Mouse (Mus musculus): Measurements from ENCODE around the gene Prmt9. TPM values are rescaled to one million over a fixed set of nuclear protein-coding genes. Genes with fewer than 3 reads are reported as not detected.

Prmt9 gene
- polyA plus RNA-seq, 1 experiment: 4.4 TPM

DNA sequence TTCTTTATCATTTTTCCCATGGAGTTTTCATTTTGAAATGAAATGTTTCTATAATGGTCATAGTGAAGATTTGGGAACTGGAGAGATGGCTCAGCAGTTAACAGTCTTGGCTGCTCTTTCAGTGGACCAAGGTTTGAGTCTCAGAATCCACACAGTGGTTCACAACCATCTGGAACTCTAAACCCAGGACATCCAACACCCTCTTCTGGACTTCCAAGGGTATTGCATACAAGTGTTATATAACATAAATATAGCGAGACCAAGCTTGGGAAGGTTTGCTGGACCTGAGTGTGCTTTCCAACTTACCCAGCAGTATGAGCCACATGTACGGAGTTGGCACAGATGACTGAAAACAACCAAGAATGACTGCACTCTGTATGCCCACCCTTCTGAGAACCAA is 24.3 kb upstream of the Prmt9 start:
- DNase-seq (ENCODE audit: low read depth, low spot score): no peak
- WGBS: 90% methylated on average over 2 of the region's 2 CpGs

DNA sequence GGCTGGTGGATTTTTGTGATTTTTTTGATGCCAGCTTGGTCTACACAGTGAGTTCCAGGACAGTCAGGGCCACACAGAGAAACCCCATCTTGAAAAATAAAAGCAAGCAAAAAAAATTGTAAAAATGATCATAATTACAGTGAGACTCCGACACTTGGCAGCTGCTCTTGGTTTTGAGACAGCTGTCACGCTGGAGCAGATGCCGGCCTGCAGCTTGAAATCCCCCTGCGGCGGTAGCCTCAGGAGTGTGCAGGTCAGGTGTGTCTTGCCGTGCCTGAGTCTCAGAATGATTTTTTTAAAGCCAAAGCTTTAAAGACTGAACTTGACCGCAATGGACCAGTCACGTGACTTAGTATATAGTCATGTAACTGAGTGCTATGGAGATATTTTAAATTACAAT is 23.1 kb upstream of the Prmt9 start:
- DNase-seq (ENCODE audit: low read depth, low spot score): no peak
- WGBS: 84% methylated on average over 8 of the region's 8 CpGs

DNA sequence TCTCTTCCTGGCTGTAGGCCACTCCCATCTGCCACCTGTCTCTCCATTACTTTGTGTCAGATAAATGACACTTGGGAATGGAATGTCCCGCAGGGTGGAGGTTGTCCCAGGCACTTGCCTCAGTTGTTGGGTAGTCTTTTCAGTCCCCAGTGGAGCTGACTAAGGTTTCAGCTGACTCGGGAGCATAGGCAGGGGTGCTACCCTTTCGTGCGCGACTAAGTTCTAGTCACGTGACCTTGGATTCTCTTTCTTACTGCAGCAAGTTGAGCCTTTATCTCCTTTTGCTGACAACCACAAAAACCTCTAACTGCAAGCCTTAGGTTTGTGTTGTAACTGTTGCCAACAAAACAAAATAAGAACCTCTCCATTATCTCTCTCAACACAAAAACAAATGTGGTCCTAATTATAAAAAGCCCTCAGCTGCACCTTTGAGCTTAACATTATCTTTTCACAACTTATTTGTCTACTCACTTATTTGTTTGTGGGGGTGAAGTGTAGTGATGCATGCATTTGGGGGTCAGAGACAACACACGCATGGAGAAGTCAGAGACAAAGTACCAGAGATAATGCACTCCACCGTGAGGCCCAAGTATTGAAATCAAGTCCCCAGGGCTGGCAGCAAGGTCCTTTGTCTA is 14.7 kb upstream of the Prmt9 start:
- DNase-seq (ENCODE audit: low read depth, low spot score): no peak
- WGBS: 74% methylated on average over 8 of the region's 8 CpGs

DNA sequence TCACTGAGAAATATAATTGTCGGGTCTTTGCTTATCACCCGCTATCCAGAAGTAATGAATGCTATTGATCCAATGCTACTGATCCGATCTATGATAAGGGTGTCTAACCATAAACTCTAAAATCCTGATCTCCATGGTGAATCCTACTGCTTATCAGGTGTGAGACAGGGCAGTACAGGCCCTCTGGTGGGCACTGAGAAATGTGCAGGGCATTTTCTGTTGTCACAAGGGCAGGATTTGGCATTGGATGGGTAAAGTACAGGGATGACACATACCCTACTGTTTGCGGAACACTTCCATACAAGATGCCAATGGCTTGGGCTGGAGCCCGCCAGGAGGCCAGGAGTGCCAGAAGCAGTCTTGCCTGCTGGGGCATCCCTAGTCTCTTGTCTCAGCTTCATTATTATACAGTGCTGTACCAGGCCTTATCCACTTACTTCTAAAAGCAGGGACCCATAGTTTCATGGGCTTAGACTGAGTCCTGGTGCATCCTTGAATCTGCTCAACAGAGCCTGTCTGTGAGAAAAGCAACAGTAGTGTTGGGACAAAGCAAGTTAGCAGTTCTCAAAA is 14.1 kb upstream of the Prmt9 start:
- DNase-seq (ENCODE audit: low read depth, low spot score): no peak
- 48% methylated on average over 5 of the region's 5 CpGs for WGBS

DNA sequence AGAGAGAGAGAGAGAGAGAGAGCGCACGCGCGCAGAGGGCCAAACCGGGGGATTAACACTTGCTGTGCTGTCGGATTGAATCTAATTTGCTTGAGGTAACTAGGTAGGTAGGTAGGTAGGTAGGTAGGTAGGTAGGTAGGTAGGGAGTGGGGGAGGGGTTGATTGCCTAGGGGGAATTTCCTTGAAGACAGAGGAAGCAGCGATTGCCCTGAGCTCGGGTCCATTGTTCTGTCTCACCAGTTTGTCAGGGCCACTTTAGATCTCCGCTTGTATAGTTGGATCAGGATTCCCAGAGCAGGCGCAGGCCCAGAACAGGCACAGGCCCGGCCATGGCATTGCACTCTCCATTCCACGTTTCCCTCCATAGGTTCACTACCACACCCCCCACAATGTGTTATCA is 12.4 kb upstream of the Prmt9 start:
- DNase-seq (ENCODE audit: low read depth, low spot score): no peak
- 82% methylated on average over 12 of the region's 12 CpGs for WGBS

DNA sequence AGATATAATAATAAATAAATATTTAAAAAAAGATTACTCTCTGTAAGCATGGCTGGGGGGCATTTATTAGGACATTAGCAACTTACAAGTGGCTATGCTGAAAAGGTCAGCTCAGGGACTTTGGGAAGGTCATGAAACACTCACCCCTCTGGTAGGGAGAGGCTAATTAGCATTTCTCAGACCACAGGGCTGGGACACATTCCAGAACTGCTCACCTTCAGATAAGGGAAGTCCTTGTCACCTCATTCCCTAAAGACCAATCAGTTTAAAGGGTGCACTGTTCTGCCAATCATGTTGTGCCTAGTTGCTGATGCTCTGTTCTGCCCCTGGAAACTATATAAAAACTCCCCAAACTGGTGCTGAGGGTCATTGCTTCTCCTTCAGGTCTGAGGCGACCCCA is 10.9 kb upstream of the Prmt9 start:
- no peak for DNase-seq (ENCODE audit: low read depth, low spot score)
- 86% methylated on average over 1 of the region's 1 CpGs for WGBS

DNA sequence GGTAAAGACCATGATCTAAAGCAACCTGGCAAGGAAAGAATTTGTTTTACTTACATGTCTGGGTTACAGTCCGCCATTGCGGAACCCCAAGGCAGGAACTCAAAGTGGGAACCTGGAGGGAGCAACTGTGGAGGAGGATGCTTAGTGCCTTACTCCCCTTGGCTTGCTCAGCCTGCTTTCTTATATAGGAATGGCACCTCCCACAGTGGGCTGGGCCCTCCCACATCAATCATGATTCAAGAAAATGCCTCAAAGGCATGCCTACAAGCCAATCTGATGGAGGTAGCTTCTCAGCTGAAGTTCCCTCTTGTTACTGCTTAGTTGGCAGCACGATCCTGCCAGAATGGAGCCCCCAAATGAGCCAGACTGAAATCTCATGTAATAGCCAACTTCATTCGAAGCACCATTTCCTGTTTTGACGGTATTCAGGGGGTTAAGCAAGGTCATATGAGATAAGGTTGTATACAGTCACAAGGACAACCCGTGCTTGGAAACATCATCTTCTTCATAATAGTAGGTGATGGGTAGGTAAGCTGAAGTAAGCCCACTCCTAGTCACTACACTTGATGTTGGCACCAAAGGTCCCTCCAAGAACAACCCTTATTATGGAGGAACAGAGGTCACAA is 5.9 kb upstream of the Prmt9 start:
- no peak for DNase-seq (ENCODE audit: low read depth, low spot score)
- 74% methylated on average over 6 of the region's 6 CpGs for WGBS

DNA sequence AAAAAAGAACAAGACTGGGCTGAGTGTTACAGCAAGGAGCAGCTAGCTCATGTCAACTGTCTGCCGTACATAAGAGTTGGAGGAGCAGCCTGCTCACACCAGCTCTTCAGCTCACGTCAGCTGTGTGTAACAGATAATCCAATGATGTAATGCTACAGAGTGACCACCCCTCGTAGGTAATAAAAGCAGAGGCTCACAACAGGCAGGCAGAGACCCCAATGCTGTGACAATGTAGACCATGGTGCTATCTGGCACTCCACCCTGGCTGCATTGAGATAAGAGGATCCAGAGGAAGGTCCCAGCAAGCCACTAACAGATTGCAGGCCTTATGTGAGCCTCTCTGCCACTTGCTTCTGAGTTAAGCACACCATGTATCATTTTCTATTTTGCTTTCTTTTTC is 4.8 kb upstream of the Prmt9 start:
- 78% methylated on average over 3 of the region's 3 CpGs for WGBS
- DNase-seq (ENCODE audit: low read depth, low spot score): no peak

DNA sequence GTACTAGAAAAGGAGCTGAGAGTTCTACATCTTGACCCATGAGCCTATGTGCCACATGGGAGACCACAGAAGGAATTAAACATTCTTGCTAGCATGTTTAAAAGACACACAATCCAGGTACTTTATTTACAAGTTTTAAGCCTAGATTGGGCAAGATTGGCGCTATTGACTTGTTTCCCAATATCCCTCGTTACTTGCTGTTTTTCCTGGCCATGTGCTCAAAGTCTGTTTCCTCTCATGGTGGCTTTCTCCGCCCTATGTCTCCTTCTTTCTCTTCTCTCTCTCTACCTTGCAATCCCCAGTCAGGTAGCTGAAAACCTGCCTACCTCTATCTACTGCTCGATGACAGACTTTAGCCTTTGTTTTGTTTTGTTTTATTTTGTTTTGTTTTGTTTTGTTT is 3.6 kb upstream of the Prmt9 start:
- 83% methylated on average over 4 of the region's 4 CpGs for WGBS
- no peak for DNase-seq (ENCODE audit: low read depth, low spot score)

DNA sequence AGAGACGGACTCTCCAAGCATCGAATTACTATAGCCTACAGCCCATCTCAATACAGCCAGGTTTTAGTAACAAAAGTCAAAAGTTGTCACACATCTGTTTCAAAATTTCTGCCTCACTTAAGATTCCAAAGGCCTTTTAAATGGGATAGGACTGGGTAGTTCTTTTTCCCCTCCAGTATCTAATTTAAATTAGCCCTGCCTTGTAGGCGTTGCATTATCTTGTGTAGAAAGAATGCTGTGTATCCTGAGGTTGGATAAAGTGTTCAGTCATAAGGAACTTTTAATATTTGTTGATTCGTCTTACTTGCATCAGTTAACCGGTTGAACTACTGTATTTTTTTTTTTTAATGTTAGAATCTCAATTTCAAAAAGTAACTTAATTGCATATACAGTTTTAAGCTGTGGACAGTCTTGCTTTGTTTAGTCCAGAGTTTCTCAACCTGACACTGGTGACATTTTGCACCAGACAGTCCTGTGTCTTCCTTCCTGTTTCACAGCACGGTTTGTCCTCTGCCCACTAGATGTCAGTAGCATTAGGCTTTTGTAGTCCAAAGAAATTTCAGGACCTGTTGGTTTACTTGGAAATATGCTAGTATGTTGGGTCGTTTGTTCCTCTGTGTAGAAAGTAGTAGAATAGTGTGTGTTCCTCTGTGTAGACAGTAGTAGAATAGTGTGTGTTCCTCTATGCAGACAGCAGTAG is 834 bp downstream of the Prmt9 start:
- 3% methylated on average over 7 of the region's 7 CpGs for WGBS
- peak; percentile 31 for DNase-seq (ENCODE audit: low read depth, low spot score)

DNA sequence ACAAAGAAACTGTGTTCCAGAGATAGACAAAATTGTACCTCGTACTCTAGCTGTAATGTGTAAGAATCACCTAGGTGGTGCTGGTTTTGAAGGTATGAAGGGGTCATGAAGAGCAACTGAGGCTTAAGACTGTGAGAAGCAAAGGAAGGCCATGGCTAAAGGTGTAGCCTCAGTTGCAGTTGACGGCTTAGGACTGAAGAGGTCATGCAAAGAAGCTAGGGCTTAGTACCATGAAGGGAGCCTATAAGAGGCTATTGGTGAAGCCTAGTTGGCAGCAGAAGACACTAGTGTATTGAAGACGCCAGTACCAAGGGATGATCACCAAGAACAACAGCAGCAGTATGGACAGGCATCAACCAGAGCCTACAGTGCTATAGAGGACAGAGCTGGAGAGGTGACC is 3.3 kb downstream of the Prmt9 start:
- WGBS: 95% methylated on average over 3 of the region's 3 CpGs
- DNase-seq (ENCODE audit: low read depth, low spot score): no peak

DNA sequence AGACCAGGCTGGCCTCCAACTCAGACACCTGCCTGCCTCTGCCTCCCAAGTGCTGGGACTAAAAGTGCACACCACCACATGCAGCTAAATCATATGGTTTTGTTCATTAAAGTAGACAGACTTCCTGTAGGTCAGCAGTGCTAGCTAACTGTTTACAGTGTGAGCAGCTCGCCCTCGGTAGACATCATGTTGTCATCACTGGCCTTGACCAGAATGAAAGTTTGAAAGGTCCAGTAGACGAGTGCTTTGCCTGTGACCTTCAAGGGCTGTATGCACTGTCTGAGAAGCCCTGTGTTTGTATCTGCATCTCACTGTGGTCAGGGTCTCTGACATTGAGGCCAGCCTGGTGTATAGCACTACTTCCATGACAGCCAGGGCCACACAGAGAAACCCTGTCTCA is 12.2 kb downstream of the Prmt9 start:
- 74% methylated on average over 3 of the region's 3 CpGs for WGBS
- DNase-seq (ENCODE audit: low read depth, low spot score): no peak

DNA sequence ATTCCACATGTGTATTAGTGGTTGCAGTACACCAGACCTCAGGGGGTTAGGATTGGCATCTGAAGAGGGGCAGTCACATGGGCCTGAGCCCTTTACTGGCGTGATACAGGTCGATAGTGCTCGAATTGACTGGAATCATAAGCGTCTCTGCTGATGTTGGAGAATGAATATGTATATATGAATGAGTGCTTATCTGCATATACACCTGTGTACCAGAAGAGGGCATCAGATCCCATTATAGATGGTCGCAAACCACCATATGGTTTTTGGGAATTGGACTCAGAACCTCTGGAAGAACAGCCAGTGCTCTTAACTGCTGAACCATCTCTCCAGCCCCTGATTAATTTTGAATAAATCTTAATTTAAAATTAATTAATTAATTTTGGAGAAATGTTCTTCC is 25.0 kb downstream of the Prmt9 start:
- WGBS: 90% methylated on average over 5 of the region's 5 CpGs
- DNase-seq (ENCODE audit: low read depth, low spot score): no peak

DNA sequence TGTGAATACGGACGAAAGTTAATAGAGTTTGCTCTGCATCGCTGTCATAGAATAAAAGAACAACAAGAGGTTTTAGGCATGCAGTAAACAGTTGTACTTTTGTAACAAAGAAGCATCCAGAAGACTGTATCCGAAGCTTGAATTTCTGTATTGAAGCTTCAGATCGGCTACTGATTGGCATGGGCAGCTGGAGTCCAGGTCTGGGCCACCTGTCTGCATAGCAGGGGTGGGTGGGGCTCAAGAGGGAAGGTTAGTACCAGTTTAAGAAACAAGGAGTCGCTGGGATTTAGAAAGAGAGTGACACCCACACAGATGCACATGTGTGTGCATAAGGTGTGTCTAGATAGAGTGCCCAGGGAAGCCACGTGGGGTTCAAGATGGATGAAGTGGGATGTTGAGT is 28.5 kb downstream of the Prmt9 start:
- no peak for DNase-seq (ENCODE audit: low read depth, low spot score)
- 82% methylated on average over 7 of the region's 7 CpGs for WGBS

DNA sequence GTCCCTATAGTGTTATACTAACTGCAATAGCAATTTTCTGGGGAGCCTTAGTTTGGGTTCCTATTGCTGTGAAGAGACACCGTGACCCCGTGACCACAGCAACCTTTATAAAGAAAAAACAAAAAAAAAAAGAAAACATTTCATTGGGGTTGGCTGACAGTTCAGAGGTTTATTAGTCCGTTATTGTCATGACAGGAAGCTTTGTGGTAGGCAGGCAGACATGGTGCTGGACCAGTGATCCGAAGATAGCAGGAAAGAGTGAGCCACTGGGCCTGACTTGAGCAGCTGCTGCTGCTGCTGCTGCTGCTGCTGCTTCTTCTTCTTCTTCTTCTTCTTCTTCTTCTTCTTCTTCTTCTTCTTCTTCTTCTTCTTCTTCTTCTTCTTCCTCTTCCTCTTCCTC is 35.0 kb downstream of the Prmt9 start:
- no peak for DNase-seq (ENCODE audit: low read depth, low spot score)
- 74% methylated on average over 4 of the region's 4 CpGs for WGBS

DNA sequence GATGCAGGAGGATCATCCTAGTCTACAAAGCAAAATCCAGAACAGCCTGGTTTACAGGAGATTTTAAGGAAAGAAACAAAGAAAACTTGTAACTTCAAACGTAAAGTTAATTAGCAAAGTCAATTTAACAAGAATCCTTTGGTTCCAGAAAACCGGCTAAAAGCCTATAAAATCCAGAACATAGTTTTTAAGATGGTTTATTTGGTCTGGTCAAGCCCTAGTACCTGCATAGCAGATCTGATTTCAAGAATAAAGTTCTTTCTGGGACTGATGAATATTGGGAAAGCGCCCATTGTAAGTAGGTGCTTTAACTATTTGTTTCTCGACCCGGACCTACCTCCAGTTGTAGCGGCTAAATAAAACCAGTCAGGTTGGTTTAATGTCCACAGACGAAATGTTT is 60.4 kb downstream of the Prmt9 start:
- WGBS: 14% methylated on average over 7 of the region's 7 CpGs
- no peak for DNase-seq (ENCODE audit: low read depth, low spot score)

DNA sequence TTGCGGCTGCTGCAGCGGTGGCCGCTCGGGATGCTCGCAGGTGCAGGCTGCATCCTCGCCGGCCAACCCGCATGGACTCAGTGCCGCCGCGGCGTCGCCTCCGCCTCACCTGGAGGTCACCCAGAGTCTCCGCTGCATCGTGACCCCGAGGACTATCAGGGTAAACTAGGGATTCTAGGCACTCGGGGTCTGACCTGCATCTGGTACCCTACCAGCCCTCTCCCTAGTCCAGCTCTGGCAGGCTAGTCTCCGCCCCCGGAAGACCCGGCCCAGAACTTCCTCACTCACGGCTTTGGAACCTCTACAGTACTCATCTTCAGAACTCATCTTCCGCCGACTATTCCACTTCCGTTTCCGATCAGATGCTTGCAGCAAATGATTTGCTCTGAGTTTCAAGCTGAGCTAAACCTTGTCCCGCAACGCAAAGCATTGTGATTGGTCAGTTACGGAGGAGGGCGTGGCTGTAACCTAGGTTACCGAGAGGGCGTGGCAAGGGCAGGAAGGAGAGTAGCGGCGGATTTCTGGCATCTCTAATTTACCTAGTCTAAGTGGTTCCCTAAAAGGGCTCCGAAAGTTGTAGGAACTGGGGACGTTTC is 61.3 kb downstream of the Prmt9 start, which contains the start of gene Tmem184c:
Tmem184c (minus strand) TSS at position 325 of the 596 bp plus-strand sequence.
- DNase-seq (ENCODE audit: low read depth, low spot score): peak; percentile 53
- 1% methylated on average over 36 of the region's 36 CpGs for WGBS

DNA sequence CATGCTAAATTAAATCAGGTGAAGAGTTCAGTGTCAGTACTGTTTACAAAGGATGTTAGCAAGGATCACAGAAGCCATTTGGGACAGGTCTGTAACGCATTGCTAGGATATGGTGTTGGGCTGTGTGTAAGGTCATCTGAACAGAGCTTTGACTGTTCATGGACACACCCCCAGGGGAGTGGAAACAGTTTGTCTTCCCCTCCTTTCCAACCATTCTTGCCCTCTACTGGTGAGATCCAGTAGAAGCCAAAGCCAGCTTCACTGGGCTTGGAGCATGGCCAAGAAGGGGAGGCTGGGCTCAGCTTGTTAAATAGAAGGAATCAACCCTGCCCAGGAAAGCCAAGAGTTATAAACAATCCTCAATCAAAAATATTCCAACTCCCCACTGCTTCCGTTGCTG is 68.7 kb downstream of the Prmt9 start:
- WGBS: 7% methylated on average over 2 of the region's 2 CpGs
- DNase-seq (ENCODE audit: low read depth, low spot score): peak; percentile 25

DNA sequence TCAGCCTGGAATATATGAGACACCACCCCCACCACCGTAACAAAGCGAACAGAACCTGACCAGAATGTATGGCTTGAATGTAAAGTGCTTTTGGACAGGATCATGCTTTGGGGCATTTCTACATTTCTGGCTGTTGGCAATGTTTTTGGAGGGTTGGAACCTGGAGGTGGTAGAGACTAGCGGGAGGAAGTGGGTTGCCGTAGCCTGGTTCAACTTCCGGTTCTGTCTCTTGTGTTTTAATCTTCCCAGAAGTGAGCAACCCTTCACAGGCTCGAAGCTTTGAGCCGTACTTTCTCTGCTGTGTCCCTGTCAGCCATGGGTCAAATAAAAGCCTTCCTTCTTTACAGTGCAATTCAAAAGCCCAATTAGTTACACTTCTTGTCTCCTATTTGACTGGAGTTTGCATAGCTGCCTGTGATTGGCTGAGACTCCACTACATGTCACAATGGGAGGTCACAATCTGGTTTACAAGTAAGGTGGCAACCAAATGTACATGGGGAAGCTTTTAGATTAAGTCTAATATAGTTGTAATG is 74.5 kb downstream of the Prmt9 start:
- no peak for DNase-seq (ENCODE audit: low read depth, low spot score)
- WGBS: 93% methylated on average over 7 of the region's 7 CpGs

DNA sequence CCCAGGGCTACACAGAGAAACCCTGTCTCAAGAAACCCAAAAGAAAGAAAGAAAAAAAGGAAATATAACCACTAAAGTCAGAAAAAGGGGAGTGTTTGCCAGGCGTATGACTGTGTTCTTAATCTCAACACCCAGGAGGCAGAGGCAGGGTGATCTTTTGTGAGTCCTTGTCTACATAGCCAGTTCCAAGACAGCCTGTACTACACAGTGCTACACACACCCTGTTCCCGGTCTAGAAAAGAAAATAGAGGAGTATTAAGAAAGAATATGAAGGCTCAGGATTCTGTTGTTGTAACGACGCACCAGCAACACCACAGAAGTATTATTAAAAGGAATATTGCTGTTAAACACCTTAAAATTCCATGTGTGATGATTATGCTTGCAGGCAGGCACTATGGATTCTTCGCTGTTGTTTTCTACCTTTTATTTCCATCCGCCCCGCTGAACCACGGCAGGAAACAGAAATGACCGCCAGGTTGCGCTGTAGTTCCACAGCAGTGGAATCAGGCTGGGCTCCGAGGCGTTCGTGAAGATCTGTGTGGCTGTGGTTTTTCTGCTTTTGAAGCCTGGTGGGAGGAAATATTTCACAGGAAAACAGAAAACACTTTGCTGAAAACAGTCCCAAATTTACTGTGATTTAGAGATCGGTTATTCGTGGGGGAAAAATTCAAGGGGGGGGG is 80.8 kb downstream of the Prmt9 start:
- WGBS: 16% methylated on average over 15 of the region's 15 CpGs
- peak; percentile 22 for DNase-seq (ENCODE audit: low read depth, low spot score)
